Comparison of ENCODE assay signal across 8 mouse cellular contexts in the genomic region with DNA sequence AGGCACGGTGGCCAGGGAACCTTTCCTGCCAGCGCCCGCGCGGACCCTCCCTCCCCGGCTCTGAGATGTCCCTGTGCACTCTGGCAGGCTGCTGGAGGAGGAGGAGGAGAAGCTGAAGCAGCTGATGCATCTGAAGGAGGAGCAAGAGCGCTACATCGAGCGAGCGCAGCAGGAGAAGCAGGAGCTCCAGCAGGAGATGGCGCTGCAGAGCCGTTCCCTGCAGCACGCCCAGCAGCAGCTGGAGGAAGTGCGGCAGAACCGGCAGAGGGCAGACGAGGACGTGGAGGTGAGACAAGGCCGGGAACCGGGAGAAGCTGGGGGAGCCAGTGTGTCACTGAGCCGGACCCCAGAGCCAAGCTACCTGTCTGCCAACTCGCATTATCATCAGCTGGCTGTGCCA. TPM values are rescaled to one million over a fixed set of nuclear protein-coding genes. Genes with fewer than 3 reads are reported as not detected.
DNase-seq lines count a peak whose midpoint lies in the region; ATAC-seq and TF ChIP-seq lines count a peak whose summit lies in the region.

No protein-coding gene starts in this region.

- H3K79me2 ChIP-seq in C2C12 (ENCODE audit: control insufficient read depth, insufficient read depth): no peaks in the 10 kb centered on the region

- no peaks in the 10 kb centered on the region for H3K27me3 ChIP-seq in C2C12 (ENCODE audit: control insufficient read depth, insufficient read depth, insufficient read length)
- H3K27me3 ChIP-seq in forebrain, embryonic 10.5 days (ENCODE audit: poor library complexity, severe bottlenecking): peaks cover 25% of the 10 kb centered on the region
- H3K27me3 ChIP-seq in heart, embryonic 15.5 days: no peaks in the 10 kb centered on the region
- no peaks in the 10 kb centered on the region for H3K27me3 ChIP-seq in liver, embryonic 12.5 days (replicated peaks)
- H3K27me3 ChIP-seq in stomach, embryonic 15.5 days (replicated peaks): no peaks in the 10 kb centered on the region

- ATAC-seq in heart, embryonic 15.5 days (replicated peaks; ENCODE audit: insufficient number of reproducible peaks, insufficient read depth, low FRiP score, low read depth): peak; percentile 40
- 0 out of 2 replicates have a peak, but pooled peaks have one; percentile 13 for ATAC-seq in liver, embryonic 12.5 days
- ATAC-seq in stomach, embryonic 15.5 days (ENCODE audit: insufficient read depth, low FRiP score, low read depth): 0 out of 2 replicates have a peak, but pooled peaks have one; percentile 12

- no peaks in the 10 kb centered on the region for H3K9me3 ChIP-seq in forebrain, embryonic 10.5 days
- no peaks in the 10 kb centered on the region for H3K9me3 ChIP-seq in heart, embryonic 15.5 days (replicated peaks)
- H3K9me3 ChIP-seq in liver, embryonic 12.5 days (replicated peaks): no peaks in the 10 kb centered on the region
- no peaks in the 10 kb centered on the region for H3K9me3 ChIP-seq in stomach, embryonic 15.5 days

- peaks cover 29% of the 10 kb centered on the region for H3K4me1 ChIP-seq in forebrain, embryonic 10.5 days
- H3K4me1 ChIP-seq in heart, embryonic 15.5 days (replicated peaks): peaks cover 24% of the 10 kb centered on the region
- H3K4me1 ChIP-seq in liver, embryonic 12.5 days: peaks cover 44% of the 10 kb centered on the region
- H3K4me1 ChIP-seq in stomach, embryonic 15.5 days: peaks cover 19% of the 10 kb centered on the region; the same call in 1 of the 2 replicates

- peak overlapping the region; percentile 78 for H3K27ac ChIP-seq in forebrain, embryonic 10.5 days
- no peak overlapping the region for H3K27ac ChIP-seq in heart, embryonic 15.5 days
- no peak overlapping the region for H3K27ac ChIP-seq in liver, embryonic 12.5 days
- H3K27ac ChIP-seq in stomach, embryonic 15.5 days: no peak overlapping the region

- DNase-seq in brain, embryonic 14.5 days (ENCODE audit: low read depth): peak; percentile 95
- peak; percentile 89 for DNase-seq in forebrain, embryonic 10.5 days (ENCODE audit: extremely low spot score, low spot score)
- peak; percentile 94 for DNase-seq in kidney, postnatal 14 days
- DNase-seq in neural tube, embryonic 10.5 days (ENCODE audit: extremely low spot score, low spot score): peak; percentile 88

- no peaks in the 10 kb centered on the region for H3K36me3 ChIP-seq in C2C12 (ENCODE audit: control insufficient read depth, insufficient read depth)
- H3K36me3 ChIP-seq in forebrain, embryonic 10.5 days (replicated peaks): no peaks in the 10 kb centered on the region
- H3K36me3 ChIP-seq in heart, embryonic 15.5 days: no peaks in the 10 kb centered on the region
- peaks cover 21% of the 10 kb centered on the region for H3K36me3 ChIP-seq in liver, embryonic 12.5 days
- peaks cover 5% of the 10 kb centered on the region; the same call in 1 of the 2 replicates for H3K36me3 ChIP-seq in stomach, embryonic 15.5 days

- TF ChIP-seq POLR2A in brain, embryonic 14.5 days (IDR thresholded peaks at IDR 0.05; ENCODE audit: borderline replicate concordance, extremely low read depth, insufficient read depth, insufficient read length, poor library complexity, severe bottlenecking): no peak

- H3K4me2 ChIP-seq in heart, embryonic 15.5 days: peak overlapping the region; percentile 66
- peak overlapping the region; percentile 47 for H3K4me2 ChIP-seq in liver, embryonic 12.5 days
- H3K4me2 ChIP-seq in stomach, embryonic 15.5 days: peak overlapping the region; percentile 65

- no peak overlapping the region for H3K4me3 ChIP-seq in C2C12 (ENCODE audit: insufficient read depth, poor library complexity, severe bottlenecking)
- peak overlapping the region; percentile 54 for H3K4me3 ChIP-seq in forebrain, embryonic 10.5 days
- H3K4me3 ChIP-seq in heart, embryonic 15.5 days: peak overlapping the region; percentile 26
- peak overlapping the region; percentile 10; the same call in 1 of the 2 replicates for H3K4me3 ChIP-seq in liver, embryonic 12.5 days
- peak overlapping the region; percentile 24; the same call in 1 of the 2 replicates for H3K4me3 ChIP-seq in stomach, embryonic 15.5 days (replicated peaks)

- peak overlapping the region; percentile 69 for H3ac ChIP-seq in C2C12 (ENCODE audit: control insufficient read depth, insufficient read length, low read depth)

- H3K79me3 ChIP-seq in C2C12 (ENCODE audit: low read depth): no peaks in the 10 kb centered on the region

- TF ChIP-seq CTCF in C2C12 (IDR thresholded peaks at IDR 0.05; ENCODE audit: control insufficient read depth, insufficient read depth, insufficient read length): peak; percentile 100
- peak; percentile 97 for TF ChIP-seq CTCF in brain, embryonic 14.5 days (IDR thresholded peaks at IDR 0.05; ENCODE audit: borderline replicate concordance, extremely low read depth, insufficient read depth, insufficient read length)

- peak overlapping the region; percentile 23; the same call in 1 of the 2 replicates for H3K9ac ChIP-seq in heart, embryonic 15.5 days
- no peak overlapping the region for H3K9ac ChIP-seq in liver, embryonic 12.5 days
- H3K9ac ChIP-seq in stomach, embryonic 15.5 days: no peak overlapping the region

- under 1% methylated on average over 21 of the region's 21 CpGs for WGBS in forebrain, embryonic 10.5 days
- 3% methylated on average over 21 of the region's 21 CpGs for WGBS in heart, embryonic 15.5 days
- WGBS in liver, embryonic 12.5 days (ENCODE audit: insufficient replicate concordance): 27% methylated on average over 21 of the region's 21 CpGs
- 5% methylated on average over 21 of the region's 21 CpGs for WGBS in stomach, embryonic 15.5 days

TF ChIP-seq in C2C12, 6 proteins besides CTCF, POLR2A, EP300 and RAD21:
- no peak for TF ChIP-seq USF1 (IDR thresholded peaks at IDR 0.05; ENCODE audit: low read depth)
- peak; percentile 83 for TF ChIP-seq MAX (IDR thresholded peaks at IDR 0.05)

RNA-seq across cellular contexts. Expression of gene Ppard, which starts 6.5 kb away (rescaled TPM):
- 24.7 TPM for polyA plus RNA-seq in C2C12 (2012; fragmentation: generic; extraction: Trizol)
- 13.9 and 18.3 TPM in 2 replicates for polyA plus RNA-seq in brain, embryonic 14.5 days (2012; rRNA removed)
- polyA plus RNA-seq in forebrain, embryonic 10.5 days (2016; fragmentation: Nextera tagmentation; extraction: Ambion mirVana): 1.3 and 1.4 TPM in 2 replicates
- 1.1 and 1.4 TPM in 2 replicates for polyA plus RNA-seq in heart, embryonic 15.5 days (2015; fragmentation: Nextera tagmentation; extraction: Ambion mirVana)
- 2.0 and 2.1 TPM in 2 replicates for polyA plus RNA-seq in liver, embryonic 12.5 days (2016; fragmentation: Nextera tagmentation; extraction: Ambion mirVana)
- 3.3 and 4.6 TPM in 2 replicates for polyA plus RNA-seq in stomach, embryonic 15.5 days (2015; fragmentation: Nextera tagmentation; extraction: Ambion mirVana)

RNA-seq across cellular contexts. Expression of gene Def6, which starts 18.4 kb away (rescaled TPM):
- 5.7 TPM for polyA plus RNA-seq in C2C12 (2012; fragmentation: generic; extraction: Trizol)
- 4.5 and 6.9 TPM in 2 replicates for polyA plus RNA-seq in brain, embryonic 14.5 days (2012; rRNA removed)
- polyA plus RNA-seq in forebrain, embryonic 10.5 days (2016; fragmentation: Nextera tagmentation; extraction: Ambion mirVana): 2.4 and 4.1 TPM in 2 replicates
- 4.2 and 12.0 TPM in 2 replicates for polyA plus RNA-seq in heart, embryonic 15.5 days (2015; fragmentation: Nextera tagmentation; extraction: Ambion mirVana)
- polyA plus RNA-seq in liver, embryonic 12.5 days (2016; fragmentation: Nextera tagmentation; extraction: Ambion mirVana): 21.6 and 25.2 TPM in 2 replicates
- 9.6 and 10.0 TPM in 2 replicates for polyA plus RNA-seq in stomach, embryonic 15.5 days (2015; fragmentation: Nextera tagmentation; extraction: Ambion mirVana)

RNA-seq across cellular contexts. Expression of gene Zfp523, which starts 49.1 kb away (rescaled TPM):
- polyA plus RNA-seq in C2C12 (2012; fragmentation: generic; extraction: Trizol): 21.0 TPM
- 85.2 and 111 TPM in 2 replicates for polyA plus RNA-seq in brain, embryonic 14.5 days (2012; rRNA removed)
- 32.6 and 35.6 TPM in 2 replicates for polyA plus RNA-seq in forebrain, embryonic 10.5 days (2016; fragmentation: Nextera tagmentation; extraction: Ambion mirVana)
- polyA plus RNA-seq in heart, embryonic 15.5 days (2015; fragmentation: Nextera tagmentation; extraction: Ambion mirVana): 17.3 and 25.3 TPM in 2 replicates
- polyA plus RNA-seq in liver, embryonic 12.5 days (2016; fragmentation: Nextera tagmentation; extraction: Ambion mirVana): 11.1 TPM in 2 replicates
- polyA plus RNA-seq in stomach, embryonic 15.5 days (2015; fragmentation: Nextera tagmentation; extraction: Ambion mirVana): 28.1 and 36.2 TPM in 2 replicates
